Mouse (Mus musculus): ENCODE results near the gene Mrln.

Mrln gene

DNA sequence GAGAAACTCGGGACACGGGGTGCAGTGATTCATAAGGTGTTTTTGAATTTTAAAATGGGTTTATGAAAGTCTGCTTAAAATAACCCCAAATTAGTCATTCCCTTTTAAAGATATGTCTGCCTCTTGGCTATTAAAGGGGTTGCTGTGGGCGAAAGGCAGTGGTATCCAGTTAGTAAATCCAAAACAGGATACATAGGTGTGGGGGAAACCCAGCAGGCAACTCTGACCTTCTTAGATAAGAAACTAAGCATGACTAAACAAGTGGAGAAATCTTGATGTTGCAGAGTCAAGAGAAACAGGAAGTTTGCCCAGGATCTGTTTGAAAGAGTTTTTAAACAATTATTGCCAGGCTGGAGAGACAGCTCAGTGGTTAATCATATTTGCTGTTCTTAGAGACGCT lies 52.6 kb downstream of the Mrln start:
- DNase-seq: no peak

DNA sequence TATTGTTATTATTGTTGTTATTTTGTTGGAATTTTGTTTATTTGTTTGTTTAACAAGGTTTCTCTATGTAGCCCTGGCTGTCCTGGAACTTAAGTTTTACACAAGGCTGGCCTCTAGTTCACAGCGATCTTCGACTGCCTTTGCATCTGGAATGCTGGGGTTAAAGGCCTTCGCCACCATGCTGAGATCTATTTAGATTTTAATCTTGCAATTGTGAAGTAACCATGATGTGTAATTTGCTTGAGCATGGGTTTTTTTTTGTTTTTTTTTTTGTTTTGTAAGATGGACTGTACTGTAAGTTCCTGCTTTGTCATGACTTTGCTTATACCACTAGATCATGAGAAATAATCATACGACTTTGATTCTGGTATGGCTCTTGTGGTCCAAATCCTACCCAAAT lies 56.4 kb downstream of the Mrln start:
- DNase-seq: no peak

DNA sequence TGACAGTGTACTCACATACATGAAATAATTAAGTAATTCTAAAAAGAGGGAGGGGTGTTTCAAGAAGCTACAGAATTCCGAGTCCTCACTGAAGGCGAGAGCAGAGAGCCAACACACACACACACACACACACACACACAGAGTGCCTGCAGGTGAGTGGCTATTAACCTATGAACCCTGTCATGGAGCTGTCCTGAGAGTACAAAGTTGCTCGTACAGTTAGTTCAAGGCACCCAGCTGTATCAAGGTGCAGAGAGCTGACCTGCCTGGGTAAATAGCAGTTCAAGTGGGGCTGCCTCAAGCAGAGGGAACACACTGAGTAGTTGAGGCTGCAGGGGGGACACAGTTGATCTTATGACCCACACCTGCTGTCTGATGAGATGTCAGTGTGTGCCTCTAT lies 57.6 kb downstream of the Mrln start:
- DNase-seq: peak; percentile 90

DNA sequence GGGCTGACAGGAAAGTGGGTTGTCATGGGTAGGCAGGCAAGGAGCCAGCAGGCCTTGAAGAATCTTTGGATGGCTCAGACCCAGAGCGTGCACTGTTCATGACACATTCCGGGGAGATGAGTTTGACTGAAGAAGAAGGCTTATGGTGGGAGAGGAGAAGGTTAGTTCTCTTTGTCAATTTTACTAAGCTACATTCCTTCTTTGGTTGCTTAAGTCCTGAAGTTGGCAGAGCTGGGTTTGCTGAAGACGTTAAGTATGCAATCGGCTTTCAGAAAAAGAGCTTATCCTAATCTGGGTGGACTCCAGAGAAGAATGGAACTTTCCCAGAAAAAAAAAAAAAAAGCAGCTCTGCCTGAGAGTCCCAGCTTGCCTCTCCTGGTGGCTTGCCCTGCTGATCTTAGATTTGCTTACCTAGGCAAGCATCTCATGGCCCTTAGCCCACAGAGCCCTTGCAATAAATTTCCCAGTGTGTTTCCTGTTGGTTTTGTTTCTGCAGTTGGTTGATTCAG lies 59.3 kb downstream of the Mrln start:
- DNase-seq: peak; percentile 71

DNA sequence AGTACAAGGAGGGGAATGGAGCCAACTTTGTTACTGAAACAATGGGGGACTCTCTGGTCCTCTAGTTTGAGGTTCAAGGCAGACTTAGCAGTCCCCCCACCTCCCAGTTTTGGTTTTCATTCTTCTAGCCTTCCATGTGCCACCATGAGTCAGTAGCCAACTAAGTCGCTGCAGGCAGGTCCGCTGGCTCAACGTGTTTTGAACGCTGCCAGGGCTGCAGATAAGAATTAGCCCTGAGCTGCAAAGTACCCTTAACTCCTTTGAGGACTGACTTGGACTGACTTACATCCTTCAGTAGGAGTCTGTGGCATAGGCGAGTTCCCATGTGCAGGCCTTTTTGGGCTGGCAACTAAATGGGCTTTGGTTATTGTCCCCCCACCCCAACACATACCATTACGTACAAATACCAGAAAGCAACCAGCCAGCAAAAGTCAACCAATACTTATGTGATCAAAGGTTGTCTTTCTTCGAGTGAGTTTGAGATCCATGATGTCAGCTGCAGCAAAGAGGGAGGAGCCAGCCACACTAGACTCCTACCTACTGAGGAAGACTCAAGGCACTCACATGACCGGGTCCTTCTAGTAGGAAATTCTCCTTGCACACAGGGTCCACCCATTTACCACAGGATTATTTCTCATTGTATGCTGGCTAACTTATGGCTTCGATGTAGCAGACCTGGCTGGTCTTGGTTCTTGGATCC lies 60.0 kb downstream of the Mrln start:
- peak; percentile 50 for DNase-seq

DNA sequence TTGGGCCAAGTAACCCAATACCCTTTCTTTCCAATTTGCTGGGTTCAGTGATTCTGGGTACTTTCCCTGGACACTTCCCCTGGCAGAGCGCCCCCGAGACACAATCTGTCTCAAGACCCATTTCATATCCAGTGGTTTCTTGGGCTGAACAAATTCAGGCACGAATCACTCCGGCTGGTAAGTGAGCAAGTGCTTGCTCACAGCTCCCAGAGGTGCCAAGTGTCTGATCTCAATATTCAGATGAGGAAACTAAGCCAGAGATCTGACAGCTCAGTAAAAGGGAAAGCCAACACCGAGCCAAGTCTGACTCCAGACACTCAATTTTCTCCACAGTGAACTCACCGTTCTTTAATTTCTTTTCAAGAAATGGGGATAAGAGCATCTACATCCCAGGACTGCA lies 62.0 kb downstream of the Mrln start:
- DNase-seq: no peak

DNA sequence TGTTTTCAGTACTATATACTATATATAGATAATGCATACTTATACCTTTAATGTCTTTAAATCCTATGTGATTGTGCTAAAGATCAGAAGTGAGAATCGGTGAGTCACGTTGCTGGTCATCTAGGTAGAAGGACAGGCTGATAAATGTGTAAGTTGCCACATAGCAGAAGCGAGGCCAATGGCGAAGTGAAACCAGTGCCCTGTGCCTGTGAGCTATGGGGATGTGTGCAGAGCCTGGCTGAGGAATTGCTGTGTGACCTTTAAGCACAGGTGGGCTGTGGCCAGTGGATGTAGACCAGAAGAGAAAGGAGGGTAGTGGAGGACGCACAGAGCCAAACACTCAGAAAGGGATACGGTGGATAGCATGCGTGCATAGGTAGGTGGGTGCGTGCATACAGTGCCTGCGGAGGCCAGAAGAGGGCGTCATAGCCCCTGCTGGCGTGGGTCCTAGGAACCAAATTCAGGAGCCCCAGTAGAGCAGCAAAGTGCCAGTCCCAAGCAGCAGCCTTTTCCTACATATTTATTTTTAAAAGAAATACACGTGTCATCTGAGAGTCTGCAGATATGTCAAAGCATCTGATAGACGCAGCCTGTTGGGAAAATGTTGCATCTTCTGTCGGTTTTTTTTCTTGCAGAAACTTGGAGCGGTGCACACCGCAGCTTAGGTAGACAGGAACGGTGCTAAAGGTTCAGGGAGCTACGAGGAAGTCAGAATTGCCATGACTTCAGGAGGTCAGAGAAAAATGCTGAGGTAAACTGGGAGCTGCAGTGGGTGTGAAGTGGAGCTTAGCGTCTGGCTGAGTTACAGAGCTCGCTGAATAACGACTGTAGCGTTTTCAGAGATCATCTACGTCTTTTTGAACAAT lies 64.3 kb downstream of the Mrln start:
- peak; percentile 46 for DNase-seq

Data from kidney, adult 9 months (tissue).